Mouse (Mus musculus) kidney, adult 18-20 months (tissue): ENCODE data around the gene Lamc1.
"Not testable (repeated sequence)": the region's sequence is repeated elsewhere in the genome, so short reads cannot be mapped to it uniquely, and the experiment has no call there.

Experiments
- DNase-seq: peaks from one replicate; pipeline ENCODE4 v3.0.0; 2021

Gene Lamc1

DNA sequence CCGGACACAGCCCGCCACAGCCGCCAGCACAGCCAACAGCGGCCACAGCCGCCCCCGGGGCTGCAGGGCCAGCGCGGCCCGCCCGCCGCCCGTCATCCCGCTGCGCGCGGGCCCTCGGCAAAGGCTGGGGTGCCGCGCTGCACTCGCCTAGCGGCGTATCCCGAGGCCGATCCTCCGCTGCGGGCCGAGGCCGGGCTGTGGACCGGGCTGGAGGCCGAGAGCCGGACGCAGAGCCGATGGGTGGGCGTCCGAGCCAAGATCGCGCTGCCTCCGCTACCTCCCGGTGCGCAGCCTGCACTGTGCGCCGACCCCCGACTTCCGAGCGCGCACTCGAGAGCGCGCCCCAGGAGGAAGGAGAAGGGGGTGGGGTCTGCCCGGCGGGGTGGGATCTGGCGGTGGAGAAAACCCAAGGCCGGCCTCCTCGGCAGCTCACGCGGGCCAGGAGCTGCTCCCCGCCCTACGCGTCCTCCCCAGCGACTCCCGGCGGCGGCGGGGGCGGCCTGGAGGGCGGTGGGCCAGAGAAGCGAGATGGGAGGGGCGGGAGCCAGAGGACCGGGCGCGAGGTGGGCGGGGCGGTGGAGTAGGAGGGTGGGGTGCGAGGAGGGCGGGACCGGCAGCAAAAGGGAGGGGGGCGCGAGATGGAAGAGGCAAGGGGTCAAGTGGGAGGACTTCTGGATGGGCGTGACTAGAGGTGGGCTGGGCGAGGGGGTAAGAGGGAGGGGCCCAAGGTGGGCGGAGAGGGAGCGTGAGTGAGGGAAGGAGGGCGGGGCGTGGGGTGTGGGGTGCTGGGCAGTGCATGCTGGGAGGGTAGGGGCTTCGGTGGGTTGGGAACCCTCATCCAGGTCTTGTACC is at the start of gene Lamc1:
Lamc1 (minus strand) TSS at position 343 of the 852 bp plus-strand sequence.
- peak; percentile 90 for DNase-seq

DNA sequence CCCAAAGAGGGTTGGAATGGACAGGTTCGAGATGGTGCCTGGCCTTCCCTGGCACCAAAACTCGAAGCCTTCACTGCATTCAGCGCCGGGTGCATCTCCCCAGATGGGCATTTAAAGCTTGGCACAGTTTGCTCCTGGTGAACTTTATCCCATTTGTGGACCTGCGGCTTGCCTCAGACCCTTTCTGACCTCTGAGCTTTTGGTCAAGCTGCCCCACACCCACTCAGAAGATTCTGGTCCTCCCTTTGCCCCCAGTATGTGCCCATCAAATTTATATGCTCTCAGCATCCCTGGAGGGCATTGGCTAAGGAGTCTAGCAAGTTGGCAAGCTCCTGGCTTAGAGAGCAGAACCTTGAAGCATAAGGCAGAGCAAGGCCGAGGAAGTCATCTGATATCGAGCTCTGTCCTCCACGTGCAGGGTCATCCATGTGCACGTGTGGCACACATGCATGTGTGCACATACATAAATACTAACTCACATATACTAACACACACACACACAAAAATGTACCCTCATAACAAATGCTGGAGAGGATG is 48.2 kb upstream of the Lamc1 start:
- DNase-seq, result no peak

DNA sequence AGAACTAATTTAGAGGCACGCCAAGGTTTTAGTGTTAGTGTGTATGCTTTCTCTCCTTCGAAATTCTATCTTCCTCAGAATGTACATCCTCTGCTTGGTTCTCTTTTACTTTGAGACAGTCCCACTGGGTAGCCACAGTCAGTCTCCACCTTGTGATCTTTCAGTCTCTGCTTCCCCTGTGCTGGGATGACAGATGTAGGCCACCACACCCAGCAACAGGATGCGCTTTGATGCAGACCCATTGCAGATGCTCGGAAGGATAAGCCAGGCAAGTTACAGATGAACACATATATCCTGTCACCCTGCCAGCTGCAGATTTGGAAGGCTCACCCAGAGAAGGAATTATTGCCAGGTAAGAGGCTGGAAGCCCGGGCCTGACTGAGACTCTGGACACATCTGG is 47.2 kb upstream of the Lamc1 start:
- no peak for DNase-seq

DNA sequence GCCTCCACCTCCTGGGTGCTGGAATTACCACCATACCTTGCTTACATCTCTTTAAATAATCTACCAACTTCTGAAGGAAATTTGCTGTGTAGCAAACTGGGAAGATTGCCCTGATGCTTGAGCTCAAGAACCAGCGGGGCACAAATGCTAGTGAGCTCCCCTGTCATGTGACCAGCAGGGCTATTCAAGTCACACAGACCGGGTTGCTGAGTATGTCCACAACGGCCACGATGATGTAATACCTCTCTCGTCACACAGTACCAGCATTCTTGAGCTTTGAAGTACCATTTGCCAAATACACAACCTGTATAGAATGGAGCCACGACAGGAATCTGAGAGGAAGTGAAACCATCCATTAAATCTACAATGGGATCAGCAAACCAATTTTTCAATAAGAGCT is 46.0 kb upstream of the Lamc1 start:
- DNase-seq, result no peak

DNA sequence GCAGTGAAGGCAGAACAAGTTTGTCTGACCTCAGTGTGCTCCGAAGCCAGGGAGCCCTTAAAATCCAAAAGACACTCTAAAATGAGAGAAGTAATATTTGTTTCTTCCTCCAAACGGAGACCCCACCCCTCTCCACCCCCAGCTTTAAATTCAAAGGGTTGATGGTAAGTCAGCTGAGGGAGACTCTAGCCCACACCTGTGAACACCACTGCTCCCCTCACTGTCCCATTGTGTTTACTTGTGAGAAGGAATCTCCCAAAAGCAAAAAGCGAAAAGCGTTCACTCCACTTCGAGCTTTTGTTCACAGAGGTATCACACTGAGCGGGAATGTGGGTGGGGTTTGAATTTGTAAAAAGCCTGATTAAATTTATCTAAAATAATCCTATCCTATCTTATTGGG is 43.9 kb upstream of the Lamc1 start:
- DNase-seq, result no peak

DNA sequence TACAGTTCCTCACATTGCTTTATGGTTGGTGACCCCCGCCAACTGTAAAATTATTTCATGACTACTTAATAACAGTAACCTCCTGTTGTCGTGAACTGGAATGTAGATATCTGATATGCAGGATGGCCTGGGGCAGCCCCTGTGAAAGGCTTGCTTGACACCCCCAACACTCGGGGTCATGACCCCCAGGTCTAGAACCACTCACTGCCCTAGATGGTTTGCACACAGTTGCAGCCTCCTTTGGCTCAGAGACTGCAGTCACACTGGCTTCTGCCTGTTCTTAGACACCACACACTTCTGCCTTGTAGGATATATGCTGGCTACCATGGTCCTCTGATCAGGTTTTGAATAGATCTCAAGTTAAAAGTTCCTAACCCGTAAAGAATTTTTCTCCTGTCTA is 41.5 kb upstream of the Lamc1 start:
- DNase-seq, result no peak

DNA sequence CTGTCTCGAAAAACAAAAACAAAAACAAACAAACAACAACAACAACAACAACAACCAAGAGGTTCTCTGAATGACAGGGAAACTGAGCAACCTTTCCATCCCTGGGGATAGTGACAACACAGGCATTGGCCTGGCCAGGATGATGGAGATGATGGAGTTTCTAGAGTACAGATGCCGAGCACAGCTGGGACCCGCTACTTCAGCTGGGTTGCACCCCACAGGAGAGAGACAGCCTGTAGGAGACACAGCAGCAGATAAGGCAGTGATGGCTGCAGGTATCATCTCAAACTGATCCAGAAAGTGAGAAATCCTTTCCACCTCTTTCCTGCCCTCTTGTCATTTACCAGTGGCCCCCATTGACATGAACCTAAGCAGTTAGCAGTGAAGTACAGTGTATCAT is 39.3 kb upstream of the Lamc1 start:
- no peak for DNase-seq

DNA sequence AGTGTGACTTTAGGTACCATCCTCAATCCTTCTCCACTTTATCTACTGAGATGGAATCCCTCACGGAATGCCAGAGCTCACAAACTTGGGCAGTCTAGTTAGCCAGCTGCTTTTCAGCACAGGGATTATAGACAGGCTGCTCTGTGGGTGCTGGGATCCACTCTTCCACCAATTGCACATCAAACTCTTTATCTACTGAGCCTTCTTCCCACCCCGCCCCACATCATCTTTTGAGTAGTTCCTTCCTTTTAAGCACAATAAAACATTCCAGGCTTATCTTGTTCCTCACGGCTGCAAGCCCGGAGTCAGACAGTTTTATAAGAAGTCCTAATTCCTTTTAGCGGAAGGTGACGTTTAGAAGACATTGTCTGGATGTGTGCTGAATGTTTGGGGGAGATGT is 36.4 kb upstream of the Lamc1 start:
- no peak for DNase-seq

DNA sequence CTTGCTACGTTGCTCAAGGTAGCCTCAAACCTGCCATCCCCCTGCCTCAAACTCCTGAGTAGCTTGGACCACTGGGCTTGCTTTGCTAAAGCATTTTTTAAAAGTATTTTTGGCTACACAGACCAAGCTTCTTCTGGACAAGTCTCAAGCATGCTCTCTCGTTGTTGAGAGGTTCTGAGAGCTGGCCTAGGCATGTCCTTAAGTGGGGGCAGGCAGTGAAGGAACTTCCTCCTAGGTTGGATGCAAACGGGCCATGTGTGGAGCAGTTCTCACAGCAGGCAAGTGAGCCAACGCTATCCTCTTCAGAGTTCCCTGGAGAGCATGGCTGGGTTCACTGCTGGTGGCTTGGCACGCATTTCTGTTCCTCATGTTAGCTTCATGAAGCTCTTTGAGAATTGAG is 34.5 kb upstream of the Lamc1 start:
- no peak for DNase-seq

DNA sequence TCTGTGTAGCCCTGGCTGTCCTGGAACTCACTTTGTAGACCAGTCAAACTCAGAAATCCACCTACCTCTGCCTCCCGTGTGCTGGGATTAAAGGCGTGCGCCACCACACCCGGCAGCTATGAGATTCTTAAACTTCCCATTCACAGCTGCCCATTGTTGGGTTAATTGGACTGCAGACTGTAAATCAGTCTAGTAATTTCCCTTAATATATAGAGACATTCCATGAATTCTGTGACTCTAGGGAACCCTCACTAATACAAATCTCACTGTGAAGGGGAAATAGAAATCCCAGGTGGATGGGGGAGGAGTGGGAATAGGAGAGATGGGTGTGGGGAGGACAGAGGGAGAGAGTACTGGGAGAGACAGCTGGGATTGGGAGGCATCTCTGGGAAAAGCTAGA is 29.3 kb upstream of the Lamc1 start:
- DNase-seq, result no peak

DNA sequence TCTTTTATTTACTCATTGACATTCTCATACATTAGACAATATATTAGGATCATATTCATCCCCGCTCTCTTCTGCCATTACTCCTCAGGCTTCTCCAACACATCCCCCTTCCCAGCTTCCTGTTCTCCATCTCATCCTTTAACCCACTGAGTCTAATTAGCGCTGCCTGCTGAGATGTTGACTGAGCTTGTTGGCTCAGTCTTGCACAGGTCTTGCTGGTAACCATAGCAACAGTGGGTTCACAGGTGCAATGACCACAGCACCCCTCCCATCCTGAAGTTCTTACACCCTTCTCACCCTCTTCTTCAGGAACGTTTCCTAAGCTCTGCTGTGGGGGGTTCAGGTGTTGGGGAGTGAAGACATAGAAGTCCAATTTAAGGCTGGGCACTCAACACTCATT is 28.0 kb upstream of the Lamc1 start:
- no peak for DNase-seq

DNA sequence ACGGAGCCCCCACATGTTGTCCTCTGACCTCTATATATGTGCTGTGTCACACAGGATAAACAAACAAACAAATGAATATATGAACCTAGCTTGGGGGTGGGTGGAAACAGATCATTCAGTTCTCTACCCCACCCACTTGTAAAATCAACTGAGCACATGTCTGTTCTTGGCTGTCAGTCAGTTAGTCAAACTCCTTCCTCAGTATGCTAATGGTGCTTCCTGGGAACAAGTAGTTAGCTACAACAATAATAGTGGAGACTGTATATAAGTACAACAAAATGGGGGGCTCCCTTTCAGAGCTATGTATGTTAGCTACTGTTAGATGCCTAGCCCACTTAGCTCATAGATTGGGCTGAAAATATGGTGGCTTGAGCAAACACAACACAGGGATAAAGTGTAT is 24.6 kb upstream of the Lamc1 start:
- no peak for DNase-seq

DNA sequence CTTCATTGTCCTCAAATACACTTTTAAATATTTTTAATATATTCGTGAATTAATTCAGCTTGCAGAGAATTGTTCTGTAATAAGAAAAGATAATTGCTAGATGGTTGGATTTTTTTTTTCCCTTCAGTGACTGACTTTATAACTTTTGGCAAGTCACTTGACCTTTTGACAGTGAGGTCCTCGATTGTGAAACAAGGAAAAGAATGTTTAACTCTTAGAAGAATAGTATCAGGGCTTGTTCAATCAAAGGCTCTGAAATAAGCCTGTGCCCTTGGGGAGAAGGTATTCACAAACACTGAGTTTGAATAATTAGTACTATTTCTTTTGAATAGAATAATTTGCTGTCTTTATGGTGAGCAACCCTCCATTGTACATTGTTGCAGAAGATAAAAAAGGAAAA is 21.9 kb upstream of the Lamc1 start:
- DNase-seq, result no peak

DNA sequence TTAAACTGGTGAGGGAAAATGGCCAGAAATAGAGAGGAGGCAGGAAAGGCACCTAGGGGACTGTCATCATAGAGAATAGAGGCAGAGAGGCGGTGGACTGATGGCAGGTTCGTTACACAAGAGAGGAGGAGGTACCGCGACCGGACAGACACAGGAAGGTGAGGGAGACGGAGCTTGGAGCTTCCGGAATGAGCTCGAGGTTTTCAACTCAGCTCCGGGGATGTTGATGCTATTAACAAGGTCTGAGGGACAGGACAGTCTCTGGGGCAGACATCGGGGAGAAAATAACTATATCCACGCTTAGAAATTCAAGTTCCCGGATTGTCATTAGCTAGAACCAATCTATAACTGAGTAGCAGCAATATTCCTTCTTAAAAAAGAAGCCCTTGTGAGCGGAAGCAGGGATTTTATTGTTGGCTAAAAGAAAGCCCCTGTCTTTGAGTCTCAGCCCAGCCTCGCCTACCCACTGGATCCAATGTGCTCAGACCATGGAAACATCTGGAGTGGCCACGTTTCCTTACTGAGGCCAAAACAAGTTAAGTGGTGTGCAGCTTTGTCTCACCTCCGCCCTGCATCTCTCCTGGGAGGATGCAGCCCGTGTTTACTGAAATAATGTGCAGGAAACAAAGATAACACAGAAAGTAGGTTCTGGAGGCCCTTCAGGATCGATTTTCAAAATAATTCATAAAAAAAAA is 21.3 kb upstream of the Lamc1 start:
- DNase-seq, result no peak

DNA sequence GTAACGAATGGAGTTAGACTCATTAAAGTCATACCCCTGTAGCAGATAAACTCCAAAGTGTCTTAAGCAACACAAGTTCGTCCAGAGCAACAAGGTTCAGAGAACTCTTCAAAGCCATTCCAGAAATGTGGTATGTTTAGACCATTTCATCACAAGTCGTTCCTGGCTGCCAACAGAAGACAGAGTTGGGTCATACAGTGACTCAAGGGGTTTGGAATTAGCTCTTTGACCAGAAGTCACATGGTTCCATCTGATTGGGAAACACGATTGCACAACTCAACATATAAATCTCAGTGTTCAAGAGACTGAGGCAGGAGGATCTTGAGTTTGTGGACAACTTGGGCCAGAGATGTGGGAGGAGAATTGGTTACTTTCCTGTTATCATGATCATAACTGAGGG is 18.4 kb upstream of the Lamc1 start:
- DNase-seq, result no peak

DNA sequence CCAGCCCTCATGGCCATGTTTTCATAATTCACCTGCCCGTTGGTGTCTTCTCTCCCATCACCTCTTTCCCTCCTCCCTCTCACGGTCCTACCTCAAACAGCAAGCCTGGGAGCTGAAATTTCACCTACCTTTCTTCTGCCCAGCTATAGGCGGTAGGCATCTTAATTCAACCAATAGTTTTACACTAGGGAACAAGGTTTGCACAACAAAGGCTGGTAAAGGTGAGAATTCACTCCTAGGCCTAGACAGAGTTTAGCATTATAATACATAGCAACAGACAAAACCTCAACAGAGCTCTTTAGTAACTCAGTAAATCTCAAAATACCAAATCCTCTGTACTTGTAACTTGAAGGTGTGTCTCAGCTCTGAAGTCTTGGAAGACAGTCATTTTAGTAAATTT is 15.1 kb upstream of the Lamc1 start:
- no peak for DNase-seq

DNA sequence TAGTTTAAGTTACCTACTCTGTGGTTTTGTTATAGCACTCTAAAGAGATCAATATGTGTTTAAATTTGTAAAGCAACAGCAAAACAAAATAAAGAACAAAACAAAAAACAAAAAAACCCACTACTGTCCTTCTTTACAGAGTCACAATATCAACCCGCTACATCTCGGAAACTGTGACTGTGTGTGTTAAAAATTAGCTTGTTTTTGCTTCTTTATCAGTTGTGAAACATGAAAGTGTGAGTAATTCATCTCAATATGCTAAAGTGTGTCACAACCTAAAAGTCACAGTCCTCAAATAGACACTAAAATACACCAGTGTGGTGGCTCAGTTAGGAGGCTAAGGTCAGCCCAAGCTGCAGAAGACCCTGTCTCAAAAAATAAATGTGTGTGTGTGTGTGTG is 14.5 kb upstream of the Lamc1 start:
- no peak for DNase-seq

DNA sequence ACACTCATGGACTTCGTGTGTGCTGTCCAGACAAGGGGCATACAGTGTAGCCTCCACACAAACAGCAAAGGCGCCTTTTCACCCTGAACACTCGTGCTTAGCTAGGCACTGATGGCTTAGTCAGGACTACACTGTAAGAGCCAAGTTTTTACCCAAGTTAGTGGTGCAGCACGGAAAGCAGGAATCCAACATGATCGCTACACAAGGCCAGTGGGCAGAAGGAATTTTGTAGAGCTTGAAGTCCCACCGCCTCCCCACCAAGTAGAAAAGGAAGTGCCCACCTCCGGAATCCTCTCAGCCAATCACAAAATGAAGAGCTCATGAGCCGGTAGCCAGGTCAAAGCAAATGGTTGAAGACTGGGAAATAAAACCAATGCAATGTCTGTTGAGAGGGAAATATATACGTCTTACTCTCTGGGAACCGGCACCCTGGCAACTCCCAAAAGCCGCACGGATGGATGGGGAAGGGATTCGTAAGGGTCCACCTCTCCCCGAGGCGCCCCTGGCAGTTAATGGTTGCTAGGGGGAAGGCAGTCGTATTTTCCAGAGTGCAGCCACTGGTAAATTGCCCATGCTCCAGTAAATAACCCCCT is 13.2 kb upstream of the Lamc1 start:
- peak; percentile 18 for DNase-seq

DNA sequence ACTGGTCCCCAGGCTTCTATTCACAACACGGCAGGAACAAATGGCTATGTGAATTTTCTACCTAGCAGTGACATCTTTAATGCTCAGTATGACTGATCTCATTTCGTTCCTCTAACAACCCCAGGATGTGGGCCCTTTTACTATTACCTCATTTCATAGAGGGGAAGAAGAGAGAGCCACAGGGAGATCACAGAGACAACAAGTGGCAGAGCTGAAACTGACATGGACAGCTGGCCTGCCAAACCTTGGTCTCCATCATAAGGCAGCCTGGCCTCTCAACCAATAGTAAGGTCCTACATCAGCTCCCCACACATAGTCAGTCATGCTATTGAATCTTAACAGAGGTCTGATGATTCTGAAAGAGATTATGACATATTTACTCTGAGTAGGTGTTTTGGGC is 12.4 kb upstream of the Lamc1 start:
- DNase-seq, result no peak

DNA sequence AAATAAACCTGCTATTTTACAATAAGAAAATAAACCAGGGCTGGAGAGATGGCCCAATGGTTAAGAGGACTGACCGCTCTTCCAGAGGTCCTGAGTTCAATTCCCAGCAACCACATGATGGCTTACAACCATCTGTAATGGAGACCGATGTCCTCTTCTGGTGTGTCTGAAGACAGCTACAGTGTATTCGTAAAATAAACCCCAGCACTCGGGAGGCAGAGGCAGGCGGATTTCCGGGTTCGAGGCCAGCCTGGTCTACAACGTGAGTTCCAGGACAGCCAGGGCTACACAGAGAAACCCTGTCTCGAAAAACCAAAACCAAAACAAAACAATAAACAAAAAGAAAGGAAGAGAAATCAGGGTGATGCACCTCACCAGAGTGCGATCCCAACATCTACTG is 2.9 kb upstream of the Lamc1 start:
- not testable (repeated sequence) for DNase-seq

DNA sequence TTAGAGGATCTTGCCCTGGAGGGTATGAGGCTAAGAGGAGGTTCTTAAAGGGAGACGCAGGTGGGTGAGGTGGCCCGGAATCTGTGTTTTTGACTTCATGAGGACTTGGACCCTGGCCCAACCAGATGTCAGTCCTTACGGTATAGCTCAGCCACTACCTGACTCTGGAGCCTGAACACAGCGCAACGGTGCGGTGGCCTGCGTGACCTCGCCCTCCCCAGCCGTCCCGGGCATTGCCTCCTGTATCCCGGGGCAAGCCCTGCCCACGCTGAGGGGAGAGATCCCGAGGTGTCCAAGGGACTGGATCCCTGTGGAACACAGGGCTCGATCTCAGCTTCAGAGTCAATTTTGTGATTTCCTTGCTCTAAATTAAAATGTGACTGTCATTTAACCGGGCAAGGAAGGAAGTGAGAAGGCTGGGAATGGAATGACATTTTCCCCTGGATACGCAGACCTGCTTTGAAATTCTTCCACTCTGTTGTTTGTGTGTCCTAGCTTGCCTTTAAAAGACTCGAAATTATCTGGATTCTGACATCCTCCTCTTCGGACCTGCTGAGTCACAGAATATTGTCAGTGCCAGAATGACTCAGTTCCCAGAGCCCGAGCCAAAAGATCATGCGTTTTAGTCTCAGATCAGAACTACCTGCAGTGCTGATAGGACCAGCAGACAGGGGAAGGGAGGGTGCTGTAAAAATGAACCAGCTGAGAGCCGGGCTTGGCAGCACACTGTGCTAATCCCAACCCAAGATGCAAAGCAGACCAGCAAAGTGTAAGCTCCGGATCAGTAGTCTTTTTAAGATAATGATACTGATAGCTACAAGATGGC is 923 bp upstream of the Lamc1 start:
- peak; percentile 44 for DNase-seq

DNA sequence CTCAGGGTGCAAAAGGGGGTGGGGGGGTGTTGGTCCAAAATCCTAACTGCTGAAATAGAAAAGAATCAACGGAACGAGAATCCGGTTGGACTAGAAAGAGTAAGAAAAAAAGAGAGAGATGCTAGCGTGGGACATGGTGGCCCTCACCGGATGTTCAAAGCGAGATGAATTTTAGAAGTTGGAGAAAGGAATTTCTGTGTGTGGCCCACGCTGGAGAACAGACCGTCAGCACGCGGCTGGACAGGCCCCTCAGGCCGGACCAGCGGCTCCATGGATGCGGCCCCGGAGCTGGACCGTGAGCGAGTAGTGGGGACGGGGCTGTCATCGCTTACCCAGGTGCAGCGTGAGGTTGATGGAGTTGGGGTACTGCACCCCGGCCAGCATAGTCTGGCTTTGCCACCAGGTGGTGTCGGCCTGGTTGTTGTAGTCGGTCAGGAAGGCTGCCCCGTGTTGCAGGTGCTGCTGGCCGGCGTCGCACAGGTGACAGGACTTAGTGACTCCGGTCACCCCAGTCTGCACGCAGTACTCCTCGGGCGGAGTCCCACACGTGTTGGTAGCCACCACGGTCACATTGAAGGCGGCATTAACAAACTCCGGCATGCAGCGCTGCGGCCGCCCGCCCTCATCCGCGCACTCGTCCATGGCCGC is 666 bp downstream of the Lamc1 start:
- no peak for DNase-seq

DNA sequence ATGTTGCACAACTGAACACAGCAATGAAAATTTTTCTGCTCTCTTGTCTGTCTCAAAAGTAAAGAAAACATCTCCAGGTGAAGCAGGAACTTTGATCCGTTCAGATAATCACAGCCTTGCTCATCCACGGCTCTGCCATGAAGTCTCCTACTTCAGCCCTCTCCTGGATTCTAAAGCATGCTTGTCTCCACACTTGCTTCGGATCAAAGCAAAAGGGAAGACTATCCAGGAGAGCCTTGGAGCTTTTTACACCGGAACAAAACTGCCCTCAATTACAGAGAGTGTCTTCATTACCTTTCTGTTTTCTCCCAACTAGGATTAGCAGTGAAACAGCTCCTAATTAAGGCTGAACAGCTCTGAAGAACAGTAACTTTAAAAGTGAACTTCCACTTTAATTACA is 1.4 kb downstream of the Lamc1 start:
- no peak for DNase-seq
